Mouse (Mus musculus): Measurements from ENCODE around the gene Hyal6. TPM values are rescaled to one million over a fixed set of nuclear protein-coding genes. Genes with fewer than 3 reads are reported as not detected.

Gene Hyal6
- not detected for total RNA-seq (2021)

DNA sequence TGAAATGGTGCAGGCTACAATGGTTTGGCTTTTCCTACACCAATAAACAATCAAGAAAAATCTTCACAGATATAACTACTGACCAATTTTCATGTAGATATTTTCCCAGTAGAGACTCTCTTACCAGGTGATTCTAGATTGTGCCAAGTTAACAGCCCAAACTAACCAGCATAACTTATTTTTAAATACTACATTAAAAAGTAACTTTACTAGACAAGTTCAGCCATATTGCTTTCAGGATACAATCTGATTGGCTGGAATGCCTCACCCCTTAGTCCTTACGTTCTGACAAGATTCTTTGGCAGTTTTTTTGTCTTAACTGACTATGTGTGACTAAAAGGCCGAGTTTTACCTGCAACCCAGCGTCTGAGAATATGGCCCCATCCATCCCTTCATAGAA lies at the start of gene Hyal6:
TSS of gene Hyal6 (plus strand) at position 301 of the 400 bp plus-strand sequence.
- intact Hi-C loops (cut with DNase I), result no loop called here

GRCm38 (mm10) chr6:24687871-24688270 lies 45.2 kb upstream of the Hyal6 start:
- intact Hi-C loops (cut with DNase I), result no loop called here
- no peak for DNase-seq (ENCODE audit: low spot score in 2 of 2)

More for the DNA sequence above, at the start of gene Hyal6:
- no peak for DNase-seq (ENCODE audit: low spot score in 2 of 2)

GRCm38 (mm10) chr6:24694455-24695410 lies 38.3 kb upstream of the Hyal6 start:
- DNase-seq (ENCODE audit: low spot score in 2 of 2), result no peak
- intact Hi-C loops (cut with DNase I), result no loop called here

DNA sequence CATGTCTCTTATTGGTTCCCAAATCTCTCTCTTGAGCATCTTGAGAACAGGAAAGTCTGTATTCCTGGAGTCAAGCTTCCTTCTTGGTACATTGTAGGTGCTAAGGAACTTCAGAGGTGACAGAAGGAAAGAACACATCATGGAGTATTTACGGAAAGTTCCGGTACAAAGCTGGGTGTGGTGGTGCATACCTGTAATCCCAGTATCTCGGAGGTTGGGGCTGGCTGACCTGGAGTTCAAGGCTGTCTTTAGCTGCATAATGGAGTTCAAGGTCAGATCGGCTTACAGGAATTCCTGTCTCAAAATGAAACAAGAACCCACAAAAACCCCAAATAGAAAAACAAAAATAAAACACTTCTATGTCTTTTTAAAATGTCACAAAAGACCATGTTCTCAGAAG lies 36.9 kb upstream of the Hyal6 start:
- intact Hi-C loops (cut with DNase I), result no loop called here
- no peak for DNase-seq (ENCODE audit: low spot score in 2 of 2)

DNA sequence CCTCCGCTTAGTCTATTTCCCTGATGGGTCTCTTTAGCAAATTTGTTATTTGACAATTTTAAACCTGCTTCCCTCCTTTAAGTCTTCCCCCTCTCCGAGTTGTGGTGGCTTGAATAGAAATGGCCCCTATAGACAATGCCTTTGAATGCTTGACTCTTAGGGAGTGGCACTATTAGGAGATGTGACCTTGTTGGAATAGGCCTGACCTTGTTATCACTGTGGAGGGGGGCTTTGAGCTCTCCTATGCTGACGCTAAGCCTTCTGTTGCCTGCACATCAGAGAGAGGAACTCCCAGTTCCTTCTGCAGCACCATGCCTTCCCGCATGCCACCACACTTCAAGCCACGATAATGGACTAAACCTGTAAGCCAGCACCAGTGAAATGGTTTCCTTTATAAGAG lies 35.8 kb upstream of the Hyal6 start:
- intact Hi-C loops (cut with DNase I), result no loop called here
- no peak for DNase-seq (ENCODE audit: low spot score in 2 of 2)

- DNase-seq (ENCODE audit: low spot score in 2 of 2), result no peak
- intact Hi-C loops (cut with DNase I), result no loop called here
Observed at GRCm38 (mm10) chr6:24707090-24707489, 26.0 kb upstream of the Hyal6 start.

DNA sequence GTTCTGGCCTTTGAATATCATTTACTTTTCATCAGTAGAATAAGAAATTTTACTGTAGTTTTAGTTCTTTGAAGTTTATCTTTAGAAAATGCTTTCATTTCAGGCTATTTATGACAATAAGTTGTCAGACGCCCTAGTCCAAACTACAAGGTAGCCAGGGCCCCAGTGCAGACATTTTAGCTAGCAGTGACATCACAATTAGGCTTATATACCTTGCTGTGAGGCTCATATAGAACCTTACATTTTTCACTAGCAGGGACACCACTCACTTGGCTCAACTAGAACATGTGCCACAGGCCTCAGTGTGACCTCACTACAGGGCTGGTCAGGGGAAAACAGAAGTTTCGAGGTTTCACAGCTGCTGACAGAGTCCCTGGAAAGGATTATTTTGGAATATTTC lies 25.5 kb upstream of the Hyal6 start:
- intact Hi-C loops (cut with DNase I), result no loop called here
- DNase-seq (ENCODE audit: low spot score in 2 of 2), result no peak

GRCm38 (mm10) chr6:24721317-24722099 lies 11.5 kb upstream of the Hyal6 start:
- intact Hi-C loops (cut with DNase I), result loop anchor here (2.0 to 5.0 kb wide), 4 partner anchors 189 to 1046 kb away; no protein-coding TSS in a partner anchor
- DNase-seq (ENCODE audit: low spot score in 2 of 2), result peak; percentile 21 to 49

DNA sequence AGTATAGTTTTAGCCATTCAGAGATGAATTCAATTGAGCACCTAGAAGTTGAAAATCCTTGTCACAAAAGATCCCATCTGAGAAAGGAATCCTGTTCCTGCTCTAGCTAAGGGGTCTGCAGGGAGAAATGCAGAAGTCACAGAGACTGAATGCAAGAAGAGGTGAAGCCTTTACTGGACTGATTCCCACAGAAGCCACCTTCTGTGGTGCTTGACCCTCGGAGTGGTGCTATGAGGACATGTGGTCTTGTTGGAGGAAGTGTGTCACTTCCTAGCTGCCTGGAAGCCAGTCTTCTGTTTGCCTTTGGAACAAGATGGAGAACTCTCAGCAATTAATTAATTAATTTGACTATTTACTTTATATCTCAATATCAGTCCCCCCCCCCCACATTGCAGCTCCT lies 4.9 kb upstream of the Hyal6 start:
- intact Hi-C loops (cut with DNase I), result no loop called here
- no peak for DNase-seq (ENCODE audit: low spot score in 2 of 2)

GRCm38 (mm10) chr6:24734565-24734964 lies 1.5 kb downstream of the Hyal6 start:
- intact Hi-C loops (cut with DNase I), result no loop called here
- no peak for DNase-seq (ENCODE audit: low spot score in 2 of 2)

- intact Hi-C loops (cut with DNase I), result no loop called here
Observed at GRCm38 (mm10) chr6:24748029-24748428, 15.0 kb downstream of the Hyal6 start, which contains the start of gene Hyal4. Gene Hyal4, plus strand, starts transcription at chr6:24748329.

DNA sequence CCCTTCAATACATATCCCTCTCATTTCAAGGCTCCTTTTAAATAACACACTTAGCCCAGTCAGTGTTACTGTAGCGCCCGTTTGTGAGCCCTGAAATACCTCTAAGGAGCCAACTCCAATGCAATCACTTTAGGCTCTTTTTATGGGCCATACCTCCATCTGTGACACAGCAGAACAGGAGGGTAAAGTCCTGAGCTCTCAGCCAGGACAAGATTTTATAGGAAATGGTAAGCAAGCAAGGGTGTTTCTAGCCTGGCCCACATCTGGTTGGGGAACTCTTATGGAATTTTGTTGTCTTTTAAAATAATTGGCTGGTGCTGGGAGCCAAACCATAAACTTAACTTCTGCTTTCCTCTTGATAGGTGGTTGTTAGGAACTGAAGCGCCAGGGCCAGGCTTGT lies 26.2 kb downstream of the Hyal6 start:
- intact Hi-C loops (cut with DNase I), result no loop called here
- DNase-seq (ENCODE audit: low spot score in 2 of 2), result no peak

More at GRCm38 (mm10) chr6:24748029-24748428, 15.0 kb downstream of the Hyal6 start, which contains the start of gene Hyal4:
- DNase-seq (ENCODE audit: low spot score in 2 of 2), result no peak

DNA sequence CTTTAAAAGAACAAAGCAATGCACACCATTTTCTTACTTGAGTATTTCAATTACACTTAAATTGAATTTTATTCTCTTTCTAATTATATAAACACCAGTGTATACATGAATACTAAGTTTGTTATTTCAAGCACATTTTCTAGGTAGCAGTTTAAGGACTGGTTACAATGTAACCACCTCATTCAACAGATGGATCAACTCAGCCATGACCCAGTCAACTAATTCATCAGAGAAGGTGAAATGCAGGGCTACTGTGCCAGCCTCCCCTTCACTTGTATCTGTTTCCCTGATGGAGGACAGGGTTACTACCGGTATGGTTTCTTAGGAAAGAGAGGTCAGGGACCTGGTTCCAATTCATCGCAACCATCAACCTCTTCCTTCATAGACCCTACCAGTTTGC lies 33.2 kb downstream of the Hyal6 start:
- no peak for DNase-seq (ENCODE audit: low spot score in 2 of 2)
- intact Hi-C loops (cut with DNase I), result no loop called here

GRCm38 (mm10) chr6:24779182-24779581 lies 46.1 kb downstream of the Hyal6 start:
- intact Hi-C loops (cut with DNase I), result no loop called here
- DNase-seq (ENCODE audit: low spot score in 2 of 2), result no peak

DNA sequence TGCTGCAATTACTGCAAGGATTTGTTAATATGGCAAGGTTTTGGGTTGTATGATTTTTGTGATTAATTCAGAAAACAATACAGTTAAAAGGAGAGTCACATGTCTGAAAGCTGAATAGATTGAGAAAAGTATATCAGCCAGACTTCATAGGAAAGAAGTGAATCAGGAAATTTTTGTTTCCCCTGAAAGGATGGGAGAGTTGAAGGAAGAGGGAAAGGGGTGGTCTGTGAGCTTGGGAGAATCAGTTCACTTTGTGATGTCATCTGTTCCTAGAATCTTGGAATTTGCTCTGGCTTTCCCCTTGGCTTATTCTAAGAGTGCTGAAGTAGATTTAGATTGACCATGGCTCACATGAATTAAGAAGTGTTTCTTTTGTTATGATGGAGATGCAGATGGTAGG lies 57.8 kb downstream of the Hyal6 start, which contains the start of gene Spam1:
TSS of gene Spam1 (plus strand) at position 301 of the 400 bp plus-strand sequence.
- intact Hi-C loops (cut with DNase I), result no loop called here
- DNase-seq (ENCODE audit: low spot score in 2 of 2), result no peak

Other genes starting within 250 kb of the Hyal6 start
- 1 to 10 TPM; 1.7 to 2.0 TPM for gene Iqub, start 218.2 kb upstream of the Hyal6 start, total RNA-seq (2021)
- gene Ndufa5, start 205.2 kb upstream of the Hyal6 start, total RNA-seq (2021), result 100 to 1,000 TPM; 271 to 274 TPM
- not detected for gene Asb15, start 205.1 kb upstream of the Hyal6 start, total RNA-seq (2021)
- gene Lmod2, start 135.5 kb upstream of the Hyal6 start, total RNA-seq (2021), result not detected
- 100 to 1,000 TPM; 108 to 126 TPM for gene Wasl, start 68.2 kb upstream of the Hyal6 start, total RNA-seq (2021)
- not detected for gene Hyal4, start 15.1 kb downstream of the Hyal6 start, total RNA-seq (2021)
- not detected for gene Spam1, start 57.9 kb downstream of the Hyal6 start, total RNA-seq (2021)
- gene Hyal5, start 124.8 kb downstream of the Hyal6 start, total RNA-seq (2021), result not detected
- 10 to 100 TPM; 41.0 to 42.0 TPM for gene Tmem229a, start 223.1 kb downstream of the Hyal6 start, total RNA-seq (2021)

Measured in left cerebral cortex, postnatal 25 days (tissue).